Mouse (Mus musculus) layer of hippocampus, adult 18-20 months (tissue): ENCODE data around the gene Spn. TPM values are rescaled to one million over a fixed set of nuclear protein-coding genes. Genes with fewer than 3 reads are reported as not detected.
"Not testable (repeated sequence)": the region's sequence is repeated elsewhere in the genome, so short reads cannot be mapped to it uniquely, and the experiment has no call there.

ENCODE experiments used
- DNase-seq, 2 experiments: peaks; one replicate each; pipeline ENCODE4 v3.0.0; 2022; ENCODE audit warnings: low spot score in 2 of 2
- total RNA-seq, 2 experiments: library from RNA; stranded (reverse); gene quantifications; 2 replicates each; pipeline ENCODE4 v1.2.3; 2021

Gene Spn
- total RNA-seq, 2 experiments from 2014 or later = 0.25 to 0.30 TPM

GRCm38 (mm10) chr7:127110239-127111007 is 27.2 kb downstream of the Spn start:
- peak; percentile 65 to 89 for DNase-seq

- no peak for DNase-seq
Observed at GRCm38 (mm10) chr7:127105551-127105950, 32.1 kb downstream of the Spn start.

GRCm38 (mm10) chr7:127104560-127105332 is 32.9 kb downstream of the Spn start:
- peak; percentile 71 to 89 for DNase-seq

GRCm38 (mm10) chr7:127103960-127104359 is 33.7 kb downstream of the Spn start:
- DNase-seq = no peak

- DNase-seq = no peak
Observed at GRCm38 (mm10) chr7:127102148-127102547, 35.5 kb downstream of the Spn start.

- no peak for DNase-seq
Observed at GRCm38 (mm10) chr7:127101451-127102016, 36.1 kb downstream of the Spn start.

GRCm38 (mm10) chr7:127099528-127099927 is 38.1 kb downstream of the Spn start:
- DNase-seq = no peak

- DNase-seq = no peak
Observed at GRCm38 (mm10) chr7:127098950-127099349, 38.7 kb downstream of the Spn start.

GRCm38 (mm10) chr7:127098521-127098920 is 39.1 kb downstream of the Spn start:
- DNase-seq = no peak

GRCm38 (mm10) chr7:127096456-127096855 is 41.2 kb downstream of the Spn start:
- no peak for DNase-seq

- no peak for DNase-seq
Observed at GRCm38 (mm10) chr7:127093914-127094313, 43.7 kb downstream of the Spn start.

- no peak for DNase-seq
Observed at GRCm38 (mm10) chr7:127091114-127091896, 46.3 kb downstream of the Spn start, which contains the start of gene AI467606. Gene AI467606, plus strand, starts transcription at chr7:127091359.

GRCm38 (mm10) chr7:127090154-127091113 is 47.2 kb downstream of the Spn start:
- DNase-seq = no peak

GRCm38 (mm10) chr7:127088901-127089845 is 48.5 kb downstream of the Spn start:
- DNase-seq = no peak

GRCm38 (mm10) chr7:127088083-127088482 is 49.5 kb downstream of the Spn start:
- DNase-seq = no peak

GRCm38 (mm10) chr7:127087278-127088010 is 50.2 kb downstream of the Spn start, which contains the start of gene Zg16:
Gene Zg16, minus strand, starts transcription at chr7:127087328.
- not testable (repeated sequence) for DNase-seq

- DNase-seq = not testable (repeated sequence)
Observed at GRCm38 (mm10) chr7:127085751-127086150, 51.9 kb downstream of the Spn start.

GRCm38 (mm10) chr7:127084794-127085193 is 52.8 kb downstream of the Spn start:
- no peak for DNase-seq
